Mouse (Mus musculus) hindbrain, postnatal 0 days (tissue): ENCODE results near the gene Gjd3. TPM values are rescaled to one million over a fixed set of nuclear protein-coding genes. Genes with fewer than 3 reads are reported as not detected.
"Not testable (repeated sequence)": the region's sequence is repeated elsewhere in the genome, so short reads cannot be mapped to it uniquely, and the experiment has no call there.

Source experiments
- ATAC-seq: fragments of 200-750 bp; cut with Nextera tagmentation; 2 replicates; pipeline ENCODE4 v1.8.0; 2017; ENCODE audit warnings: mild to moderate bottlenecking, moderate TSS enrichment, moderate library complexity
- DNase-seq: peaks from one replicate; pipeline ENCODE4 v3.0.0-alpha.2; 2015; ENCODE audit warnings: low spot score
- H3K27ac ChIP-seq: fragments of 300-500 bp; sonication (generic); 2 replicates; pipeline ENCODE4 v1.5.1; 2014; ENCODE audit warnings: mild to moderate bottlenecking
- H3K27me3 ChIP-seq: fragments of 300-500 bp; sonication (generic); 2 replicates; pipeline ENCODE4 v1.6.1; 2014; ENCODE audit warnings: low read length, mixed read lengths; ENCODE audit not compliant: insufficient read depth
- H3K36me3 ChIP-seq: fragments of 300-500 bp; sonication (generic); 2 replicates; pipeline ENCODE4 v1.6.1; 2014; ENCODE audit warnings: low read length, mixed read lengths; ENCODE audit not compliant: insufficient read depth
- H3K4me1 ChIP-seq: fragments of 300-500 bp; sonication (generic); 2 replicates; pipeline ENCODE4 v1.6.1; 2014; ENCODE audit warnings: antibody characterized with exemption, low read length, mixed read lengths; ENCODE audit not compliant: insufficient read depth
- H3K4me2 ChIP-seq: fragments of 300-500 bp; sonication (generic); 2 replicates; pipeline ENCODE4 v1.6.1; 2014; ENCODE audit warnings: low read depth, mild to moderate bottlenecking, low read length, moderate library complexity, mixed read lengths
- H3K4me3 ChIP-seq: fragments of 300-500 bp; sonication (generic); 2 replicates; pipeline ENCODE4 v1.5.1; 2014; ENCODE audit warnings: low read length
- H3K9ac ChIP-seq: fragments of 300-500 bp; sonication (generic); replicated peaks from 2 replicates; pipeline ENCODE4 v1.6.1; 2014; ENCODE audit warnings: mild to moderate bottlenecking, low read length, moderate library complexity, mixed read lengths
- H3K9me3 ChIP-seq: fragments of 300-500 bp; sonication (generic); 2 replicates; pipeline ENCODE4 v1.6.1; 2016; ENCODE audit warnings: low read length, mixed read lengths
- CTCF ChIP-seq: IDR thresholded peaks from 2 replicates; pipeline ENCODE4 v1.5.1; 2016; ENCODE audit warnings: antibody characterized with exemption, control low read depth, low read depth
- WGBS: fragments of 180-500 bp; shearing (Covaris S2); extraction: QIAGEN DNeasy Blood & Tissue Kit; methylation state at CpG from one replicate; pipeline ENCODE4 v1.1.7; 2014; 5-methylcytosine and 5-hydroxymethylcytosine counted together
- polyA plus RNA-seq: library from polyadenylated mRNA; unstranded; fragments of >200 nt; fragmentation: Nextera tagmentation; extraction: Ambion mirVana; gene quantifications from 2 replicates; pipeline ENCODE4 v1.2.1, GENCODE M21; 2015
- total RNA-seq: library from RNA; depleted of rRNA; stranded (reverse); fragments of >200 nt; gene quantifications from 2 replicates; pipeline ENCODE4 v1.2.3, GENCODE M21; 2014

The Gjd3 gene
- total and polyA plus RNA-seq, 2 experiments from 2014 or later: 5.0 to 5.9 TPM

GRCm38 (mm10) chr11:98998776-98999175, 16.0 kb upstream of the Gjd3 start:
- Histone ChIP-seq H3K4me3 (no peak overlapping the region), H3K27me3 (no peaks in the 10 kb centered on the region), H3K9me3 (no peaks in the 10 kb centered on the region), H3K4me2 (no peak overlapping the region), H3K36me3 (no peaks in the 10 kb centered on the region), H3K4me1 (no peaks in the 10 kb centered on the region), H3K27ac (no peak overlapping the region), H3K9ac (no peak overlapping the region)
- ATAC-seq (no peak), DNase-seq (no peak)
- TF ChIP-seq CTCF: peak; percentile 29; the same call in 1 of the 2 replicates

GRCm38 (mm10) chr11:98997659-98998058, 14.8 kb upstream of the Gjd3 start:
- Histone ChIP-seq H3K4me1 (no peaks in the 10 kb centered on the region), H3K36me3 (no peaks in the 10 kb centered on the region), H3K9me3 (no peaks in the 10 kb centered on the region), H3K27me3 (no peaks in the 10 kb centered on the region), H3K4me2 (no peak overlapping the region), H3K27ac (no peak overlapping the region), H3K9ac (no peak overlapping the region), H3K4me3 (no peak overlapping the region)
- no peak for TF ChIP-seq CTCF
- WGBS: 95% methylated on average over 4 of the region's 4 CpGs
- DNase-seq (no peak), ATAC-seq (no peak)

GRCm38 (mm10) chr11:98995987-98996386, 13.2 kb upstream of the Gjd3 start:
- no peaks in the 10 kb centered on the region for H3K4me1 ChIP-seq
- no peak overlapping the region for H3K9ac ChIP-seq
- no peak overlapping the region for H3K27ac ChIP-seq
- ATAC-seq: no peak
- H3K4me2 ChIP-seq: no peak overlapping the region
- DNase-seq: no peak
- no peaks in the 10 kb centered on the region for H3K27me3 ChIP-seq
- TF ChIP-seq CTCF: no peak
- no peaks in the 10 kb centered on the region for H3K9me3 ChIP-seq
- no peaks in the 10 kb centered on the region for H3K36me3 ChIP-seq
- 93% methylated on average over 7 of the region's 7 CpGs for WGBS
- no peak overlapping the region for H3K4me3 ChIP-seq

- Histone ChIP-seq H3K4me3 (no peak overlapping the region), H3K4me1 (no peaks in the 10 kb centered on the region), H3K9ac (no peak overlapping the region), H3K27me3 (no peaks in the 10 kb centered on the region), H3K9me3 (no peaks in the 10 kb centered on the region), H3K4me2 (no peak overlapping the region), H3K27ac (no peak overlapping the region), H3K36me3 (no peaks in the 10 kb centered on the region)
- WGBS: 78% methylated on average over 6 of the region's 6 CpGs
- TF ChIP-seq CTCF: no peak
- ATAC-seq (no peak), DNase-seq (no peak)
Observed at GRCm38 (mm10) chr11:98990866-98991265, 8.1 kb upstream of the Gjd3 start.

- H3K4me3 ChIP-seq, H3K9me3 ChIP-seq, H3K27me3 ChIP-seq, DNase-seq, H3K27ac ChIP-seq, H3K9ac ChIP-seq, ATAC-seq, H3K36me3 ChIP-seq, H3K4me1 ChIP-seq, H3K4me2 ChIP-seq: not testable (repeated sequence)
- 92% methylated on average over 6 of the region's 6 CpGs for WGBS
Observed at GRCm38 (mm10) chr11:98988260-98988659, 5.4 kb upstream of the Gjd3 start.

DNA sequence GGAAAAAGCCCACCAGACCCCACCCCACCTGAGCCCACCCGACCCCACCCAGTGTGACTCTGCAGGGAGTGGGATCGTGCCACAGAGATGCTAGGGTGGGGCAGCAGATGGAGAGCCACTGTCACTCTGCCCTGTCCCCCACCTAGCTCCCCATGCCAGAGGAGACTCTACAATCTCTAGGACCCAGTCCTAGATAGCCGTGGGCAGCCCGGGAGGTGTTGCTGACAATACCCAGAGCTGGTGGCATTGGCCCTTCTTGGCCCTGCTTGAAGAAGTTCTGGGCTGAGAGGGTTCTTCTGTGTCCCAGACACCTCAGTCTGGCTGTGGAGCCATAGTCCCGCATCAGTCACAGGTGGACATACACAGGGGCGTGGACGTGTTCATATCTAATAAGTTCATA, 2.7 kb upstream of the Gjd3 start:
- ATAC-seq: no peak
- H3K36me3 ChIP-seq: no peaks in the 10 kb centered on the region
- DNase-seq: no peak
- H3K27me3 ChIP-seq: no peaks in the 10 kb centered on the region
- 88% methylated on average over 7 of the region's 7 CpGs for WGBS
- TF ChIP-seq CTCF: no peak
- no peaks in the 10 kb centered on the region for H3K9me3 ChIP-seq
- no peak overlapping the region for H3K4me3 ChIP-seq
- H3K27ac ChIP-seq: no peak overlapping the region
- no peak overlapping the region for H3K9ac ChIP-seq
- H3K4me1 ChIP-seq: no peaks in the 10 kb centered on the region
- H3K4me2 ChIP-seq: no peak overlapping the region

DNA sequence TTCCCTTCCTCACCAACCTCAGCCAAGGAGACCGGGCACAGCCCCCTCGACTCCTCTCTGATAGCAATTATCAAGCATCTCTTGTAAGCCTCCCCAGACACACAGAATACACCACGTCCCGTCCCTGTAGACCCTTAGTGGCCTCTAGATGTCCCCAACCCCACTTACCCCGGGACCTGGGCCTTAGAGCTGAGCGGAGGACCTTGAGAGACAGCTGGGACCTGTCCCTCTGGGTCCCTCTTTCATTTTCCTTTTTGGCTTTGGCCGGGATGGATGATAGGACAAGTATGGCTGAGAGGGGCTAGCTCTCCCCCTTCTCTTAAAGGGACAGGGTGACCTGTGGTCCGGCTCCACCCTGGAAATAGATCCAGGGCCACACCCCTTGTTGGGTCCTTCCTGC, 735 bp upstream of the Gjd3 start:
- Histone ChIP-seq H3K4me1 (no peaks in the 10 kb centered on the region), H3K27me3 (no peaks in the 10 kb centered on the region), H3K4me2 (peak overlapping the region; percentile 79), H3K4me3 (peak overlapping the region; percentile 63), H3K27ac (peak overlapping the region; percentile 95; the same call in 1 of the 2 replicates), H3K9me3 (no peaks in the 10 kb centered on the region), H3K36me3 (no peaks in the 10 kb centered on the region), H3K9ac (peak overlapping the region; percentile 72)
- WGBS: 44% methylated on average over 8 of the region's 8 CpGs
- TF ChIP-seq CTCF: no peak
- no peak for ATAC-seq
- DNase-seq: no peak
